Mouse (Mus musculus): ENCODE results near the gene Ccdc163. TPM values are rescaled to one million over a fixed set of nuclear protein-coding genes. Genes with fewer than 3 reads are reported as not detected.
"Not testable (repeated sequence)": the region's sequence is repeated elsewhere in the genome, so short reads cannot be mapped to it uniquely, and the experiment has no call there.

The Ccdc163 gene
- polyA plus RNA-seq (2015; fragmentation: Nextera tagmentation; extraction: Ambion mirVana): 18.8 and 20.7 TPM in 2 replicates

GRCm38 (mm10) chr4:116708201-116708764, at the start of gene Ccdc163, which contains the start of gene Mmachc:
Gene Ccdc163, plus strand, starts transcription at chr4:116708509.
Gene Mmachc, minus strand, starts transcription at chr4:116708406.
- Histone ChIP-seq H3K27ac (peak within 1 kb of the TSS; percentile 65), H3K4me2 (peak within 1 kb of the TSS; percentile 81), H3K27me3 (no peaks in the 10 kb centered on the region), H3K36me3 (peaks cover 5% of the 10 kb centered on the region), H3K9me3 (no peaks in the 10 kb centered on the region), H3K4me1 (peaks cover 15% of the 10 kb centered on the region; the same call in 1 of the 2 replicates), H3K9ac (peak within 1 kb of the TSS; percentile 61), H3K4me3 (peak within 1 kb of the TSS; percentile 64)
- ATAC-seq (ENCODE audit: insufficient number of reproducible peaks, low FRiP score, low TSS enrichment, low read depth): peak; percentile 99
- WGBS: under 1% methylated on average over 29 of the region's 29 CpGs

DNA sequence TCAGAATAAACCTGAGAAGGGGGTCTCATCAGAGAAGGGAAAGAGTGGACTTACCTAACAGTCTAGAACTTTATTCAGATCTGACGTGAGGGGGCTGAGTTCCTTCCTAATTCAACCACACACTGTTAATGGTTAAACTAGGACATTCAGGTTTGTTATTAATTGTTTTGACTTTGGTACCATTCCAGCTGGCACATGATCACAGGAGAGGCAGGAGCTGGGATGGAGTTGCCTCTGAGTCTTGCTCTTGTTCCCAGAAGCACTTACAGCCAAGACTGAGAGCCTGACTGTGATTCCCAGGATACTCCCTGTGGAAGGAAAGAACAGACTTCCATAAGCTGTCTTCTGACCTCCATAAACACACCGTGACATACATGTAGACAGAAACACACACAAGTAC, 48.8 kb upstream of the Ccdc163 start:
- 60% methylated on average over 2 of the region's 2 CpGs for WGBS
- Histone ChIP-seq H3K27ac (no peak overlapping the region), H3K4me2 (no peak overlapping the region), H3K4me3 (no peak overlapping the region), H3K4me1 (no peaks in the 10 kb centered on the region), H3K27me3 (no peaks in the 10 kb centered on the region), H3K9ac (no peak overlapping the region), H3K9me3 (no peaks in the 10 kb centered on the region), H3K36me3 (no peaks in the 10 kb centered on the region)
- ATAC-seq (ENCODE audit: insufficient number of reproducible peaks, low FRiP score, low TSS enrichment, low read depth): no peak

- H3K9me3 ChIP-seq; H3K9ac ChIP-seq; H3K27me3 ChIP-seq; H3K4me3 ChIP-seq; H3K27ac ChIP-seq; ATAC-seq (ENCODE audit: insufficient number of reproducible peaks, low FRiP score, low TSS enrichment, low read depth); H3K36me3 ChIP-seq; H3K4me2 ChIP-seq; H3K4me1 ChIP-seq: not testable (repeated sequence)
- WGBS: 85% methylated on average over 6 of the region's 6 CpGs
Measured at GRCm38 (mm10) chr4:116659916-116660315, 48.4 kb upstream of the Ccdc163 start.

DNA sequence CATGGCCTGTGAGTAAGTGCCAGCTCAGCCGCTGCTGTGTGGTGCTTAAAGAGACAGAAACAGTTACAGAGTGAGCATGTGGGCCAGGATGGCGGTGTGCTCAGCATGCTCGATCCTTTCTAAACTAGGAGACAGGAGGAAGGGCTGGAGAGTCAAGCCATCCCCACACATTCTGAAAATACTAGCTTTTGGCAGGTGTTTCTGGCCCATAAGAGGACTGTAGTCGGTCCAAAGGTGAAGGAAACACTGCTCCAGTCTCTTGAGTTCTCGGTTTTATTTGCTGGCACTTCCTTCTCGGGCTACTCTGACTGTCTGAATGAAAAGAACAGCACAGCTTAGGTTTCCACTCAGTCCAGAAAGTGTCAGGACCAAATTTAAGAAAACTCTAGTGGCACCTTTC, 47.5 kb upstream of the Ccdc163 start:
- ATAC-seq (ENCODE audit: insufficient number of reproducible peaks, low FRiP score, low TSS enrichment, low read depth): no peak
- no peak overlapping the region for H3K4me2 ChIP-seq
- H3K36me3 ChIP-seq: no peaks in the 10 kb centered on the region
- no peaks in the 10 kb centered on the region for H3K27me3 ChIP-seq
- H3K9ac ChIP-seq: peak overlapping the region; percentile 20; the same call in 1 of the 2 replicates
- 64% methylated on average over 6 of the region's 6 CpGs for WGBS
- no peak overlapping the region for H3K4me3 ChIP-seq
- no peaks in the 10 kb centered on the region for H3K9me3 ChIP-seq
- H3K27ac ChIP-seq: no peak overlapping the region
- H3K4me1 ChIP-seq: no peaks in the 10 kb centered on the region

GRCm38 (mm10) chr4:116661998-116662397, 46.3 kb upstream of the Ccdc163 start:
- no peak for ATAC-seq (ENCODE audit: insufficient number of reproducible peaks, low FRiP score, low TSS enrichment, low read depth)
- Histone ChIP-seq H3K9ac (no peak overlapping the region), H3K4me1 (no peaks in the 10 kb centered on the region), H3K9me3 (no peaks in the 10 kb centered on the region), H3K27me3 (no peaks in the 10 kb centered on the region), H3K36me3 (no peaks in the 10 kb centered on the region), H3K27ac (no peak overlapping the region), H3K4me2 (no peak overlapping the region), H3K4me3 (no peak overlapping the region)
- WGBS: 88% methylated on average over 1 of the region's 1 CpGs

- H3K9me3 ChIP-seq: no peaks in the 10 kb centered on the region
- no peak overlapping the region for H3K4me2 ChIP-seq
- H3K4me3 ChIP-seq: no peak overlapping the region
- no peaks in the 10 kb centered on the region for H3K36me3 ChIP-seq
- H3K9ac ChIP-seq: no peak overlapping the region
- whole genome bisulfite sequencing: 66% methylated on average over 4 of the region's 4 CpGs
- no peak overlapping the region for H3K27ac ChIP-seq
- no peak for ATAC-seq (ENCODE audit: insufficient number of reproducible peaks, low FRiP score, low TSS enrichment, low read depth)
- H3K4me1 ChIP-seq: no peaks in the 10 kb centered on the region
- H3K27me3 ChIP-seq: no peaks in the 10 kb centered on the region
Measured at GRCm38 (mm10) chr4:116666625-116667024, 41.7 kb upstream of the Ccdc163 start.

DNA sequence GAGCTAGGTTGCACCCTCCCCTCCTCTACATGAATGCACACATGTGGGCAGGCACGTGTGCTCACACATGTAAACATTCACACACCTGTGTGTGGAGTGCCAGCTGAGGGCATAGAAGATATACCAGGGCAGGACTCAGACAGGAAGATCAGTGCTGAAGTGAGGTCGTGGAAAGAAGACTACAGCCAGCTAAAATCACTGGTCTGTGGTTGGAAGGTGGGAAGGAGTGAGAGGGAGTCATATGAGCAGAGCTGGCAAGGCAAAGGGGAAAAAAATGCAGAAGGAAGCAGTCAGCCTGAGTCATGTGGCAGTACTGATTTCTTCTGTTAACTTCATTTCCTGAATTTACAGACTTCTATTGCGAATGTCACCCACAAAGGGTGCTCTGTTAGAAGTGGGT, 40.2 kb upstream of the Ccdc163 start:
- 47% methylated on average over 3 of the region's 3 CpGs for WGBS
- H3K27ac ChIP-seq: peak overlapping the region; percentile 18

DNA sequence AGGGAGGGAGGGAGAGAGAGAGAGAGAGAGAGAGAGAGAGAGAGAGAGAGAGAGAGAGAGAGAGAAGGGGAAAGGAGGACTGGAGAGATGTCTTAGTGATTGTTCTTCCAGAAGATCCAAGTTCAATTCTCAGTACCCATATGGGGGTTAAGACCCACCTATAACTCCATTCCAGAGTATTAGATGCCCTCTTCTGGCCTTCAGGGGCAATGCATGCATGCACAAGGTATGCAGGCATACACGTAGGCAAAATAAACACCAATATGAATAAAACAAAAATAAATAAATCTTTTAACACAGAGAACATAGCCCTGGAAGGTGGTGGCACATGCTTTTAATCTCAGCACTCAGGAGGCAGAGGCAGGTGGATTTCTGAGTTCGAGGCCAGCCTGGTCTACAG, 39.0 kb upstream of the Ccdc163 start:
- no peaks in the 10 kb centered on the region for H3K27me3 ChIP-seq
- H3K4me1 ChIP-seq: no peaks in the 10 kb centered on the region
- H3K4me2 ChIP-seq: no peak overlapping the region
- no peak overlapping the region for H3K27ac ChIP-seq
- no peak overlapping the region for H3K9ac ChIP-seq
- H3K36me3 ChIP-seq: no peaks in the 10 kb centered on the region
- WGBS: 63% methylated on average over 2 of the region's 2 CpGs
- no peak for ATAC-seq (ENCODE audit: insufficient number of reproducible peaks, low FRiP score, low TSS enrichment, low read depth)
- no peak overlapping the region for H3K4me3 ChIP-seq
- H3K9me3 ChIP-seq: no peaks in the 10 kb centered on the region

More for the DNA sequence above, 40.2 kb upstream of the Ccdc163 start:
- H3K36me3 ChIP-seq: no peaks in the 10 kb centered on the region
- H3K4me3 ChIP-seq: no peak overlapping the region
- H3K4me2 ChIP-seq: no peak overlapping the region
- H3K9me3 ChIP-seq: no peaks in the 10 kb centered on the region
- no peak for ATAC-seq (ENCODE audit: insufficient number of reproducible peaks, low FRiP score, low TSS enrichment, low read depth)
- no peaks in the 10 kb centered on the region for H3K4me1 ChIP-seq
- no peaks in the 10 kb centered on the region for H3K27me3 ChIP-seq
- H3K9ac ChIP-seq: no peak overlapping the region

GRCm38 (mm10) chr4:116672785-116673184, 35.5 kb upstream of the Ccdc163 start:
- ATAC-seq (ENCODE audit: insufficient number of reproducible peaks, low FRiP score, low TSS enrichment, low read depth): no peak
- no peaks in the 10 kb centered on the region for H3K4me1 ChIP-seq
- no peaks in the 10 kb centered on the region for H3K9me3 ChIP-seq

GRCm38 (mm10) chr4:116674761-116675160, 33.5 kb upstream of the Ccdc163 start:
- WGBS: 92% methylated on average over 6 of the region's 6 CpGs
- H3K27ac ChIP-seq; H3K4me2 ChIP-seq; H3K4me1 ChIP-seq; H3K27me3 ChIP-seq; H3K4me3 ChIP-seq; H3K36me3 ChIP-seq; ATAC-seq (ENCODE audit: insufficient number of reproducible peaks, low FRiP score, low TSS enrichment, low read depth); H3K9me3 ChIP-seq; H3K9ac ChIP-seq: not testable (repeated sequence)

More at GRCm38 (mm10) chr4:116672785-116673184, 35.5 kb upstream of the Ccdc163 start:
- Histone ChIP-seq H3K27me3 (no peaks in the 10 kb centered on the region), H3K9ac (no peak overlapping the region), H3K36me3 (no peaks in the 10 kb centered on the region), H3K27ac (no peak overlapping the region), H3K4me3 (no peak overlapping the region), H3K4me2 (no peak overlapping the region)
- 77% methylated on average over 2 of the region's 2 CpGs for WGBS

DNA sequence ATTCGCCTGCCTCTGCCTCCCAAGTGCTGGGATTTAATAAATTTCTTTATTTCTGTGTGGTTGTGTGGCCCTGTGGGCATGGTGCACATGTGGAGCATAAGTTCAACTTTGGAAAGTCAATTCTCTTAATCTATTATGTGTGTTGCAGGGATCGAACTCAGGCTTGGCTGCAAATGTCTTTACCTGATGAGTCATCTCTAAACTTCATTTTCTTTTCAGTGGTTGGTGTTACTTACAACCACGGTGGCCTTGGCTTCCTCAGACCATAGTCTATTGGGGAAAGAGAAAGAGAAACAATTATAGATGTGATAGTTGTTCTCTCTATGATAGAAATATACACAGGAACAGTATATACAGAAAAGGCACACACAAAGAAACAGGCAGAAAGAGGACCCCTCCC, 32.3 kb upstream of the Ccdc163 start:
- Histone ChIP-seq H3K4me3 (no peak overlapping the region), H3K27me3 (no peaks in the 10 kb centered on the region), H3K9me3 (no peaks in the 10 kb centered on the region), H3K4me2 (no peak overlapping the region), H3K9ac (no peak overlapping the region), H3K27ac (no peak overlapping the region), H3K36me3 (no peaks in the 10 kb centered on the region), H3K4me1 (no peaks in the 10 kb centered on the region)
- ATAC-seq (ENCODE audit: insufficient number of reproducible peaks, low FRiP score, low TSS enrichment, low read depth): no peak
- 81% methylated on average over 3 of the region's 3 CpGs for WGBS

DNA sequence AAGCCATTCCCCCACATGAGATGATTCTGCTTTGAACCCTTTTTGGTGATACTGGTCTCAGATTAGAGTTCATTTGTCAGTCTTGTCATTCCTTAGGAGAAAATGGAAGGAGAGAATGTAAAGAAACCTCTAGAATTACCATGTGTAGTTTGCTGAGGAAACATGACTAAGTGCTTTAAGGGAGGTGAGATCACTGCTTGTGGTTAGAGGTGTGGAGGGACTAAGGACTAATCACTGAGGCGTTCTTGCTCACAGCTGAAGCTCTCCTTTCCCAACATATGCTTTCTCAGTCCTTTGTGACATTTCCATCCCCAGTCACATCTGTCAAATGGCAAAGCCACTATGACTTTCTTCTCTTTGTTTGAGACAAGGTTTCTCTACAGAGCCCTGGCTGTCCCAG, 30.5 kb upstream of the Ccdc163 start:
- H3K27me3 ChIP-seq: no peaks in the 10 kb centered on the region
- 64% methylated on average over 1 of the region's 1 CpGs for WGBS
- no peak overlapping the region for H3K9ac ChIP-seq
- no peak overlapping the region for H3K27ac ChIP-seq
- H3K9me3 ChIP-seq: no peaks in the 10 kb centered on the region
- H3K36me3 ChIP-seq: no peaks in the 10 kb centered on the region
- H3K4me3 ChIP-seq: no peak overlapping the region
- H3K4me1 ChIP-seq: no peaks in the 10 kb centered on the region
- H3K4me2 ChIP-seq: no peak overlapping the region
- ATAC-seq (ENCODE audit: insufficient number of reproducible peaks, low FRiP score, low TSS enrichment, low read depth): no peak

- Histone ChIP-seq H3K36me3 (no peaks in the 10 kb centered on the region), H3K4me2 (no peak overlapping the region), H3K4me3 (no peak overlapping the region), H3K27ac (no peak overlapping the region), H3K9me3 (no peaks in the 10 kb centered on the region), H3K9ac (no peak overlapping the region), H3K27me3 (no peaks in the 10 kb centered on the region), H3K4me1 (no peaks in the 10 kb centered on the region)
- ATAC-seq (ENCODE audit: insufficient number of reproducible peaks, low FRiP score, low TSS enrichment, low read depth): no peak
- 53% methylated on average over 5 of the region's 5 CpGs for WGBS
Measured at GRCm38 (mm10) chr4:116679141-116679540, 29.2 kb upstream of the Ccdc163 start.
